Mouse (Mus musculus): ENCODE results near the gene Tacc2.

The Tacc2 gene

GRCm38 (mm10) chr7:130803251-130803825 lies 226.1 kb downstream of the Tacc2 start:
- peak; percentile 41 to 80 for DNase-seq (ENCODE audit: inconsistent age in 2 of 2, low spot score in 1 of 2)

GRCm38 (mm10) chr7:130804991-130805390 lies 227.8 kb downstream of the Tacc2 start:
- DNase-seq (ENCODE audit: inconsistent age in 2 of 2, low spot score in 1 of 2) = no peak

- peak; percentile 83 to 89 for DNase-seq (ENCODE audit: inconsistent age in 2 of 2, low spot score in 1 of 2)
Measured at GRCm38 (mm10) chr7:130807749-130808148, 230.5 kb downstream of the Tacc2 start.

GRCm38 (mm10) chr7:130808694-130809093 lies 231.5 kb downstream of the Tacc2 start:
- DNase-seq (ENCODE audit: inconsistent age in 2 of 2, low spot score in 1 of 2) = no peak

GRCm38 (mm10) chr7:130810238-130810637 lies 233.0 kb downstream of the Tacc2 start:
- no peak for DNase-seq (ENCODE audit: inconsistent age in 2 of 2, low spot score in 1 of 2)

- DNase-seq (ENCODE audit: inconsistent age in 2 of 2, low spot score in 1 of 2) = no peak
Measured at GRCm38 (mm10) chr7:130812407-130812806, 235.2 kb downstream of the Tacc2 start.
